Mouse (Mus musculus) frontal cortex, postnatal 25 days (tissue): ENCODE measurements around the gene Dctd.

ENCODE experiments used
- DNase-seq, 2 experiments: peaks; one replicate each; pipeline ENCODE4 v3.0.0; 2022; ENCODE audit warnings: low spot score in 2 of 2

Gene Dctd

DNA sequence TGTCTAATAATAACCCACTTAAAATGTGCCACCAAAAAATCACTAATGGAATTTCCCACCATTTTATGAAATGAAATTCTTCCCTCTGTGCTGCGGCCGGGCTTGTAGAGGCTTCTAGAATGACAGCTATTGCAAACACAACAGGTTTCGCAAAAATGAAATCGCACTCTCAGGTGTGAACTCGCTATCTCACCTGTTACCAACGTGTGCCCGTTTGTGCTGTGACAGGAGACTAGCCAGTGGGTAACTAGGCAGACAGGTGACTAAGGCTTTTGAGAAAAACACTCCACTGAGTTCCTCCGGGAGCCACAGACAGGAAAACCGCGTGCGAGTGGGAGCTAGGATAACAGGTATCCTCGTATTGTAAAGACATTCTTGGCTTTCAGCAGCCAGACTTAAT, at the start of gene Dctd:
Gene Dctd (plus strand): TSS at position 301 of the 400 bp plus-strand sequence.
- DNase-seq, result no peak

DNA sequence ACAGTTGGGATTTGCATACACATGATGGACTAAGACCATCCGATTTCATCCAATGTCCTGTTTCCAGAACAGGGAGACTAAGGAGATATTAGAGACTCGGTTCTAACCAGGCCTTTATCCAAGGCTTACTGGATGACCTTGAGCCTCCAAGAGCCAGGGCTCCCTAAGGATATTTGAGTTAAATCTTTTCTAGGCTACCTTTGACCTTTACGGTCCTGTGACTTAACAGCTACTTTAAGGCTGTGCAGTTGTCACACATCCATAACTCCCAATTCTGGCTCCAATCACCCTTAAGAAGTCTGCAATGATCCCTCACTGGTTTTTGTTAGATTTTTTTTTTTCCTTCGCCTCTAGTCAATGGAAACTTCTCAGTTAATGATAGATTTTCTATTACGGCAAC, 45.3 kb upstream of the Dctd start:
- DNase-seq, result no peak

DNA sequence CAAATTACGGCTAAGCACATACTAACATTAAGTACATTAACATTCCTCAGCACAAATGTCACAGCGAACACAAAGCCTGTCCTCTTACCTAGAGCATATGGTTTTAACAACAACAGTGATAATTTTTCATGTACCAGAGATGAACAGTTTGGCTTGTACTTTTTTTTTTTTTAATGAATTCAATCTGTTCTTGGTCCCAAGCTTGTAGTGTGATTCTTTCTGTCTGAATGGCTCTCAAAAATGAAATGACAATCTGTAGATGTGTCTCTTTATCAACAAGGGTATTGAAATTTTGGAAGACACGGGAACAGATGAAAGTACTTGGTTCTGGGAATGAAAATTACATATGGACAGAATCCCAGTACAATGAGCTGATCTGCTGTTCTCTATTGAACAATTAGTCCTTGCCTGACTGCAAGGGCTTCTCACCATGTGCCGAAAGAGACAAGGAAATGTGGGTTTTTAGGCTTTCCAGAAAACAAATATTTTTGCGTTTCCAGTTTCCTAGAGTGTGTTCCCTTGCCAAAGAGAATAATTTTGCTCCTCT, 35.3 kb upstream of the Dctd start:
- DNase-seq, result no peak

DNA sequence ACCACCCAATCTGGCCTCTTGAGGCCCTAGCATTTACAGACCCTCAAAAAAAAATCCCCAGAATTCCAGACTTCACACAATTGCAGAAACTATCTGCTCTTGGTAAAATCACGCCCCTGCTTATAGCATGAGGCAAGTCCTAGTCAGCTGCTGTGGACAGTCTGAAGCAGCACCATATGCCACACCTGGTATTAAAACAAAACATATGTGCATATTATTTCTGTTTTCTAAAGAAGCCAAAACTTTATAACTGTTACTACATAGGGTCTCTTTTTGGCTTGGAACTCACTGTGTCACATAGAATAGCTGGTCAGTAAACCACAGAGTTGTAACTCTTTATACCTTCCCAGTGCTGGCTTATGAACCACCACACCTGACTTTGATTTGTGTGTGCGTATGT, 24.7 kb upstream of the Dctd start:
- DNase-seq, result no peak

DNA sequence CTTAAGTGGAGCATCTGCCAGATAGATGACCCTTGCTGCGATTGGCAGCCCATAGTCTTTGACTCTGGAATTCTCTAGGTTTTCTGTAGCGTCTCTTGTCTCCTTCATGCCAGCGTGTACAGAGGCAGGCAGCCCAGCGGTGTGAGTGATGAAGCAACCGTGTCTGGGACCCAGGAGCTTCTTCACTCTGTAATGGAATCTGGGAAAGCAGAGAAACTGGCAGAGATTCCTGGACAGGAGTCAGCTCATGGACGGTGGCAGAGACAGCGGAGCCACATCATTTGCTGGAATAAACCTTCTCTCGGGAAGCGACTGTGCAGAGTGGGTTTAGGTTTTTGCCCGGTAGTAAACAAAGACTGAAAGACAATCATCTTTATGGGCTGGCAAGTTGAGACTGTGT, 16.5 kb upstream of the Dctd start:
- DNase-seq, result no peak

DNA sequence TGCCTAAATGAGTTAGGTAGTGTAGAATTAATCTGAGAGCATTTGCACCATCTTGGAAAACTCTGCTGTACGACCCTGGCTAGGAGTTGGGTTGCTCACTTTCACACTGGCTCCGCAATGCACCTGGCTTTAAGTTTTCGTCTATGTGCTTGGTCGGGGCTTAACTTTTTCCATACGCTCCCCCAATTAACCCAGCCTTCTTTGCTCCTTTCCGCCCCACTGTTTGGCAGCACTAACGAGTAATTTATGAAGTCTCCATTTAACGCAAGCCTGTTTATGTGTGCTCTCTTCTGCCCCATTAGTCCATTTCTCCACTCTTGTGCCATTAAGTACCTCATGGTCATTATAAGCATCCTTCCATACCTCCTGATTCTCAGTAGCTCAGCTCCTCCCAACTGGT, 8.2 kb upstream of the Dctd start:
- DNase-seq, result no peak

DNA sequence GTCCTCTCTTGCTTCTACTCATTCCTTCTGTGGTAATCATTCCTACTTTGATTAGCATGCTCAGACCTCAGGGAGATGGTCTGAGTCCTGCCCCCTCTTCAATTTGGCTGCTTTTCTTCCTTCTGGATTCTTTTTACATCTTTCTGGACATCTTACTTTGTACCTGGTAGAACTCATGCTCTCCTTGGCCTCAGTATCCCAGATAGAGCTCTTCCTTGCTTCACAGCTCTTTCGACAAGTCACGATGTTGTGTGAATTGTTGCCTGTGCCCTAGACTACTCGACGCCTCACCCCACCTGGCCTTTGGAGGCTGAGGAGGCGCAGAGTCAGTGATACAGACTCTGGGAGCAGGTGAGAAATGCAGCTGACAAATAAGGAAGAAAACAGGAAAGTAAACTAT, 3.5 kb upstream of the Dctd start:
- no peak for DNase-seq

DNA sequence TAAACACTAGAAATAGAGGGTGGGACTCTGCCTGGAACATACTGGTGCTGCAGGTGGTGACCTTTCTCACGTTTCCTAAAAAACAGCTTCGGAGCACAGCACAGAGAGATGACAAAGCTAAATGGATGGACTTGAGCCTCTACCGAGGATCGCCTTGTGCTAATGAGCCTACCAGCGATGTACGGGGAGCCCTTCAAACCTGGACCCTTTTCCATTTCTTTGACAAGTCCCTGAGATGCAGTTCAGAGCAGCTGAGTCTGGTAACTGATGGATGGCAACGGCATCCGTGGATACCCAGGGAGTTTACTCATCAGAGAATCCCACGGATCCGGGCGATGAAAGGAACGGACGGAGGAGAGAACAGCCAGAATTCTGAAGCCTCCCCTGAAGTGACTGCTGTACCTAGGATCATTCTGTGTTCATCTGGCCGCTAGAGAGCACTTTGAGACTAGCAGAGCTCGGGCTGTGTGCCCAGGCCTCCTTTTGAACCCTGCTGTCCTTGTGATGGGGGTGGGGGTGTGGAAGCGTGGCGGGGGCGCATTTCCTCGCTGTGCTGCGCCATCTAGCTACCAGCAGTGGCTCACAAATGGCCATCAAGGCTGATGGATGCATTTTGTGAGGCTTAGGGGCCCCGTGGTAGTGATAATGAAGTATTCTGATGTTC, 1.6 kb upstream of the Dctd start:
- peak; percentile 56 to 72 for DNase-seq

DNA sequence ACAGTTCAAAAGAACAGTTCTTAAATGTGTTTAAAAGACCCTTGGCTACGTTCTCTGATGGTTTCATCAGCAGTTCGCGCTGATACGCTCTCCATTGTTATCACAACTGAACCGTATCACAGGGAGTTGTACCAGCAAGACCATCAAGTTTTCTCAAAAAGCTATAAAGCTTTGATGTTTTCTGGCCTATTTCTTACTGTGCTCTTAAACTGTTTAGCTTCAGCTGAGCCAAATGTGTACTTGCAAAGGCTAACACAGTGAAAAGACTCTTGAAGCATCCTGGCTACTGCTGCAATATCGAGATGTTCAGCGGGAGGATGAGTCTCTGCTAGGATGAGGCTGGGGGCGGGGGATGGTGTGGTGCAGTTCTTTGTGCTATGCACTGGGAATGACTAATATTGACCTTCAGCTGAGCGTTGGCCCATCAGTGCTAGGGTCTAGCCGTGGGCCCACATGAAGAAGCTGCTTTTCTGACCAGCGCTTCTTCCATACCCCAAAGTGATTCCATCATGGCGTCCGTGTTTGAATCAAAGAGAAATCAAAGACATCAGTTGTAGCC, 732 bp upstream of the Dctd start:
- DNase-seq, result no peak

DNA sequence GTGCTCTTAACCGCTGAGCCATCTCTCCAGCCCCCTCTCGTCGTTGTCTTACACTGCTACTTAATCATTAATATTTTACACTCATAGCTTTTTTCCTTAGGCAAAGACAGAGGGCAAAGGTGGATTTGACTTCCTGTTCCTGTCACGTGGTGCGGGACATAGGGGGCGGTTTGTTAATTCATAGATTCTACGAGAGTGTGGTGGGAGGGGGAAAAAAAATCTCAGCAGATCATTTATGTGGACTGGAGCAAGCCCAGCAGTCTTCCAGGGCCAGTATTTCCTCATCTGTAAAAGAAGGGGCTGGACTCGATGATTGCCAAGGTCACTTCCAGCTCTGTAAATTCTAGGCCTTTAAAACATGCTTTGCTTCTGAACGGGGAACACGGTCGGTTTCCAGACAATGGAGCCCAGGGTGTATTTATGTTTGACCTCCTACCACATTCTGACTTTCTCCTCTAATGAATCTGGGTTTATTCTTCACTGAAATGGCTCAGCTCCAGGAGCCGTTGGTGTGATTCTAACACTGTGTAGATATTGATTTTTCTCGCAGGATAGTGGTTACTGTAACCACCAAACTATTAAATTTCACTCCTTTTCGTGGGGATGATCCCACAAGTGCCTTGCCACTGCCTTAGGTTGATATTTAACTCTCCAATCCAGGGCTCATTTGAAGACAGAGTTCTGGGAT, 1.4 kb downstream of the Dctd start:
- no peak for DNase-seq

DNA sequence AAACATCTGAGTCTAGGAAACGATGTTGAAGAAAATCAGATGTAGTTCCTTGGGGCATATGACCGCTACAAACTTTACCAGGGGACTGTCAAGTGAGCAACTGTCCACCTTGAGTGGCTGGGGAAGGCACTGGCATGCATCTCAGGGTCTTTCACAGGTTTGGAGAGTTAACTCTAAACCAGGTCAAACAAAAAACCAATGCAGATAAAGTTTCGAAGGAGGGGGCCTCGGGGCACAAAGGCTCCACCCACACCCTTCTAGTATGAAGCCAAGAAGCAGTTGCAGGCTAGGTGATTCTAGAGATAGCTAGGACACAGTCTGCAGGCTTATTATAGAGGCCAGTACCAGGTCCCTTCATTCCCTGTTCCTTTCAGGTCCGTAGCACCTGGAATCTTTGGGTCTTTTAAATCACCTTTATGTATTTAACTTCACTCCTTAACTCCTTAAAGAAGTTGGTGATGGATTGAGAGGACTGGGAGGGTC, 10.5 kb downstream of the Dctd start:
- DNase-seq, result no peak

DNA sequence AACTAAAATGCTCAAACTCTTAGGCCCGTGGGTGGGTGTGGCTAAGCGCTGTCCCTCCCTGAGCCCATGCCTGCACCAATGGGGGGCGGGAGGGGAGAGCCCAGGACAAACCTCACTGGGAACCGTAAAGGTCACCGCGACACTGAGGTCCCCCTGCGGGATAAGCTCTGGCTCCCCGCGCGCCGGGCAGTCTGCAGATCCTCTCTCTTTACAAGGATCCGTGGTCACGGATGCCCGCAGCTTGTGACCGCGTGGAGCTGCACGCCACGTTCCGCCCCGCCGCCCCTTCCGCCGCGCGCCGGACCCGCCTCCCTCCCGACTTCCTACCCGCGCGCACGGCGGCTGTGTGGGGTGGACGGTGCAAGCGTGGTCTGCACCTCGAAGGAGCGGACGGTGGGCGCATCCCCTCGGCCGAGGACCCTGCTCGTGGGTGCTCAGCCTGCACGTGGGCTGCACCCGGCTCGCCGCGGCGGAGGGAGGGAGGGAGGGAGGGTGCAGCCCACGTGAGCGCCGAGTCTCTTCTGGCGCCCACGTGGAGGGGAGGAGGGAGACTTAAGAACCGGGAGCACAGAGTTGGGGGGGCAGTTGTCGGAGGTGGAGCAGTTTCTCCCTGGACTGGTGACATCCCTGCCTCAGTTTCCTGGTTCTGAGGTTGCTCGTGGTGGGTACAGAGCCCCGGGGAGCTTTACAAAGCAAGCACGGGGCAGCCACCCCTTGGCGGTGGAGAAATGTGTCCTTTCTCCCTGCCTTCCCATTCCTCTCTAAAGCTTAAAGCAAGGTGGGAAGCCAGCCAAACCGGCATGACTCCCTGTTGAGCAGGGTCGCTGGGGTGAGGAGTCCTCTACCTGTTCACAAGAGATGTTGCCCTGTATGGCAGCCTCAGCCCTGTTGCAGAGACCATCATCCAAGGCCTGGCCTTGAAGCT, 11.2 kb downstream of the Dctd start:
- DNase-seq, result peak; percentile 23 to 30

DNA sequence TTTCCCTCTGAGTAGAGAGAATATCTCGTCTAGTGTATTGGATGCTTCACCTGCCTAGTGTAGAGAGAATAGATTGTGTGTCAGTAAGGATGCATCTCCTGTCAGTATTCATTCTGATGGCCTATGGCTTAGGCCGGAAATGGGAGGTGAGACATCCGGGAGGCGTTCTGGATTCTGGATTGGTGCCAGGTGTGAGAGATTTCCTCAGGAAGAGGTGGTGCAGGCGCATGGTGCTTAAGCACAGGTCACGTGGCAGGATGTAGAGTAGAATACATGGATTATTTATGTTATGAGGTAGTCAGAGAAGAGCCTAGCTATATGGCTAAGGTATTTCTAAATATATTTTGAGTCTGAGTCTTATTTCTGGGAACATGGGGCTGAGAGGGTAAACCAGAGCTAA, 15.7 kb downstream of the Dctd start:
- DNase-seq, result no peak

DNA sequence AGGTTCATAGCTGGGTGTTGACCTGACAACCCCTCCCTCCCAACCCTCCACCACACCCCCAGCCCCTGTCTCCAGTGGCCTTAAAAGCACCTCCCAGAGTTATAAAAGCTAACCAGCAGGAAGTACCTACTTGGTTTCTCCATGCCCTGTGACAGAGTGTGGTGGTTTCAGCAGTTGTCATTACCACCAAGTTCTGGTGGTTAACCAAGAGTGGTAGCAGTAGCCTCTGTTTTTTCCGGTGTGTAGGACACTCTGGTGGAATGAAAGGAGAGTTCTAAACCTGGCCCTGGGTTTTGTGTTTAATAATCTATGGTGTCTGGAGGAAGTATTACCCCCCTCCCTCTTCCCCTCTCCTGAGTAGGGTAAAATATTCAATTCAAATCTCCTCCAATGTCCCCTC, 24.1 kb downstream of the Dctd start:
- DNase-seq, result no peak

DNA sequence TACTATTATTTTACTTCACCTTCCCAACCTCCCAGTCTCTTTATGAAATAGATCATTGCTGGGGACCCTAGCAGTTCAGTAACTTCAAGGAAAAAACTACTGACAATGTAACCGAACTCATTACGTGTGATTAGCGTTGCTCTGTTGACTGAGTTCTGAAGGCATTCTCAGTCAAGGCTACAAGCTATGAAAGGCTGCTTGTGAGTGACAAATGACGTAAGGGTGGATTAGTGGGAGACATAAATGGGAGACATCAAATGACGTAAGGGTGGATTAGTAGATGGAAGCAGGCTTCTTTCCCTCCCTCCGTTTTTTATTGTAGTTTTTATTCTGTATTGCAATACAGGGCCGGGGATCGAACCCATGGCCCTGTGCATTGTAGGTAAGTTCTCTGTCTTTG, 26.0 kb downstream of the Dctd start:
- no peak for DNase-seq

DNA sequence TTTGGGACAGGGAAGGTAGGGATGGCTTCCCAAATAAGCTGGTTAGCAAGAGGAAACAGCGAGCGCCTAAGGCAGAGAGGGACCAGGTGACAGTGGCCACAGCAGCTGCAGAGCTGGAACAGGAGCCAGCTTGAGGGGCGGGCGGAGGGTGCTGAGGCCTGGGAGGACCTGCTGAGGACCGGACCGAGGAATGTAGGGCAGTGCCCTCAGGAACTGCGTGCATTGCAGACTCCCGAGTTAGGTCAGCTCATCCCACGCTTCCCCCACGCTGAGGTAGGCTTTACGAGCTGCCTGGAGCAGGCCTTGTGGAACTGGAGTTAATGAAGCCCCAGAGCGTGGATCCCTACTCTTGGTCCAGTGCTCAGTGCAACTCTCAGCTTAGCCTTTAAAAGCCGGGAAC, 28.1 kb downstream of the Dctd start:
- DNase-seq, result no peak

DNA sequence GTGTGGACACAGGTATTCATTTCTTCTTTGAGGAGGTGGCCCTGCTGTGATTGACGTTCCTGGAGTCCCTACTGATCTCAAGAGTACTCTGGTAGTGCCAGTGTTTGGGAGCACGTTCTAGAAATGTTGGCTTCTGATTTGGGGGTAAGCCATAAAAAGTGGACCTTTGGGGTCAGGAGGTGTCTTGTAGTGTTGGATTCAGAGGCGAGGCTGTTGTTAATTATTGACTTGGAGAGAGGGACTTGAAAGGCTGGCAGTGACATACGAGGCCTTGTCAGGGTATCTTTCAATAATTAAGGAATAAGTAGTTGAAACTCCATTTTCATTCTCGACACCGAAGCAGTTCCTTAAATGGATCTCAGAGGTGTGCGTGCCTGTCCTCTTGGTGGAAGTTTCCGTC, 31.4 kb downstream of the Dctd start:
- no peak for DNase-seq

DNA sequence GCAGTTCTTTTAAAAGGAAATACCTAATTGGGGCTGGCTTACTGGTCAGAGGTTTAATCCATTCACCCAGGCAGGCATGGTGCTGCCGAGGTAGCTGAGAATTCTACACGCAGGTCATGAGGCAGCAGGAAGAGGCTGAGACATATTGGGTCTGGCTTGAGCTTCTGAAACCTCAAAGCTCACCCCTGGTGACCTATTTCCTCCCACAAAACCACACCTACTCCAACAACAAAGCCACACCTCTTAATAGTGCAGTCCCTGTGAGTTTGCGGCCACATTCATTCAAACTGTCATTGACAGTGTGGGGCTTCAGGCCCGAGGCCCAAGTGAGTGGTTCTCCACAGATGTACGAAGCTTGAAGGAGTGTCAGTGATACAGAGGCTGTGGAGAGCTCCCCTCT, 34.4 kb downstream of the Dctd start:
- no peak for DNase-seq

DNA sequence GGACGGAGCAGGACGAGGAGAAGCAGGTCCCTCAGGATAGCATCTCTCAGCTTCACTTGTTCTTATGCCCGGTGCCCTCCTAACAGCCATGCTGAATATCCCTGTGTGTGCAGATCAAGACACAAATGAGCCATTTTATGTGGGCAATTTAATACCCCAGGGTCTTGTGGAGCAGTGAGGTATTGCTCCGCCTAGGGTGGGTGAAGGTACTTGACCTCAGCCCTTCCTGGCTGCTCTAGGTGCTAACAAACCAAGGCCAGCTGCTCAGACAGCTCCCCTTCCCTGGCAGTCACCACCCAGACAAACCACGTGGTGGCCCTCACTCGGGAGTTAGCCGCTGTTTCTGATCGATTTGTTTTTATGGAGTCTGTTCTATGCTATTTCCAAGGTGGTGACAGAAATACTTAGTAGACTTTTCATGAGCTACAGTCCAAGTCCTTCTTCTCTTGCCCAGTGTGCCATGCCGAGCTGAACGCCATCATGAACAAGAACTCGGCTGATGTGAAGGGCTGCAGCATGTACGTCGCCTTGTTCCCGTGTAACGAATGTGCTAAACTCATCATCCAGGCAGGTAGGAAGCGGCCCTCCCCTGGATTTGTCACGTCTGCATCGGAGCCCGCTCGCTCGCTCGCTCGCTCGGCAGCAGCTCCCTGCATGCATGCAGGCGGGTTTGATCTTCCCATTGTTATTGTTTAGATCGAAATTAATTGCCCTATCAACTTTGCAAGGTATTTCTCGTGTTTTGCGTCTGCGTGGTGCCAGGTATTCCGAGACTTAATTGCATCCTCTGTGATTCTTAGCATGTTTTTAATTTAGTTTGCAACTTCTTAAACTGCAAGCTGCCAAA, 38.1 kb downstream of the Dctd start:
- no peak for DNase-seq

DNA sequence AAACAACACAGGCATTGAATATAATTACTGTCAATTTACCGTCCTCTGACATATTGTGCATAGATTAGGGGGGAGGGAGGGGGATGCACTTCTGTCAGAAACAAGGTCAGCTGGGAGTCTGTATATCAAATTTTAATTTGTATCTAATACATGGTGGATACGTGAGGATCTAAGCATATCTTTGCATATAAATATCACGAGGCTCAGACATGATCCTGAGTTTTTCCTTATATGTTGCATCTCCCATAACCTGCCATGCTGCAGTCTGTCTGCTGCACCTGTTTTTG, 38.7 kb downstream of the Dctd start:
- no peak for DNase-seq

DNA sequence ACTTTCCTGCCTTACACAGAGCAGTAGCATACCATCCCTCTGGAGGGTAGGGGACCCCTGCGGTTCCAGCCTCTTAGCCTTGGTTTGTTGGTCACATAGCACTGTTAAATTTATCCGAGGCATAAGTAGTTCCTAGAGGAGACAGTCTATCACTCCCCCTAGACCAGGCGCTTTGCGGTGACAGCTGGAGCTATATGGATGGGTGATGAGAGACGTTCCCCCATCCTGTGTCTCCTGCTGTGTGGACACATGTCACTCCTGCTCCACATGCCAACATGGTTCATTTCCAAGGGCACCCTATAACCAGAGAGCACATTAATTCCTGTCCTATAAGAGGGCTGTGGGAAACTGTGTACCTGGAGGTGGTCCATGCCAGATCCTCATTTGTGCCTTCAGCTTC, 42.1 kb downstream of the Dctd start:
- no peak for DNase-seq
